Mouse (Mus musculus) urinary bladder, postnatal 14 days (tissue): Measurements from ENCODE around the gene Sp7.
A peak's percentile ranks its signal among the peaks of the same experiment; 100 is the strongest.

Experiments
- DNase-seq: peaks from one replicate; pipeline ENCODE4 v3.0.0; 2021; ENCODE audit warnings: low spot score

Sp7 gene

DNA sequence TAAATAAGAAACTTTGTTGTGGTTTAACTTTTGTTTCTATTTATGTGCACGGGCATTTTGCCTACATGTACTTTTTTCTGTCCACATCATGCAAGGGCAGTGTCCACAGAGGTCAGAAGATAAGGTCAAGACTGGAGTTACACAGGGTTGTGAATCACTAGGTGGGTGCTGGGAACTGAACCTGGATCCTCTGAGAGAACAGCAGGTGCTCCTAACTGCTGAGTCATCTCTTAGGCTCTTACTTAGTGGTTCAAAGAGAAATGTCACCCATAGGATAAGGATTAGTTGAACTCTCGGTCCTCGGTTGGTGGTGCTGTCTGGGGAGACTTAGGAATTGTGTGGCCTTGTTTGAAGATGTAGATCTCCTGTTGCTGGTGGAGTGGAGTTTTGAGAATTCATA, 22.0 kb upstream of the Sp7 start:
- no peak for DNase-seq

DNA sequence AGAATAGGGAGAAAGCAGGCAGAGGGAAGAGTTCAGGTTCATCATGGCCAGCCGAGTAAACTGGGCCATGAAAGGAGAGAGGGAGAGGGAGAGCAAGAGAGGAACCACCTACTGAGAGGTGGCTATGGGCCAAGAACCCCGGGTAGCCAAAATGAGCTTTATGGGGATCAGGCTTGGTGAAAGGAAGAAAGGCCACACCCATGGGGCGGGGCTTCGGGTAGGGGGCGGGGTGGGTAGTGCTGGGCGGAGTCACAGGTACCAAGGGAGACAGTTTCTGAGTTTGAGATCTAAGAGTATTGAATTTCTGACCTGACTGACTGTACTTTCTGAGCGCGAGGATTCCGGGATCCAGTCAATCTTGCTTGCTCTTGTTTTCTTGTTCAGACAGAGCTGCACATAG, 19.7 kb upstream of the Sp7 start:
- no peak for DNase-seq

GRCm38 (mm10) chr15:102383671-102384070, 16.7 kb upstream of the Sp7 start:
- DNase-seq, result no peak

DNA sequence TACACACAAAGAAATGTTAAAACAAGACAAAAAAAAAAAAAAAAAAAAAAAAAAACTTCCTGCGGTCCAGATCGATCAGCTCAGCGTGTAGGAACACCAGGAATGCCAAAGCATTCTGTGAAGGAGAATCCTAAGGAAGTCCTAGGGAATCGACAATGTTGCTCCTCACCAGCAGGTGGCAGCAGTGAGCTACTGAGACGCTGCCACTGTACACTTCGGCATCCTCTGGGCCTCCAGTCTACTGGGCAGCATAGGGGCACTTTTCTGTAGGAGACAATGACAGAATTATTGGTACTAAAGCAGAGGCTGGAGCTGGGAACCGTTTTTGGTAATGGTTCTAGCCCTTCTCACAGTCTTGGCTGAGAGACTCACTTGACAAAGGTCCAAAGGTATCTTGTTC, 14.6 kb upstream of the Sp7 start:
- DNase-seq, result peak; percentile 85

DNA sequence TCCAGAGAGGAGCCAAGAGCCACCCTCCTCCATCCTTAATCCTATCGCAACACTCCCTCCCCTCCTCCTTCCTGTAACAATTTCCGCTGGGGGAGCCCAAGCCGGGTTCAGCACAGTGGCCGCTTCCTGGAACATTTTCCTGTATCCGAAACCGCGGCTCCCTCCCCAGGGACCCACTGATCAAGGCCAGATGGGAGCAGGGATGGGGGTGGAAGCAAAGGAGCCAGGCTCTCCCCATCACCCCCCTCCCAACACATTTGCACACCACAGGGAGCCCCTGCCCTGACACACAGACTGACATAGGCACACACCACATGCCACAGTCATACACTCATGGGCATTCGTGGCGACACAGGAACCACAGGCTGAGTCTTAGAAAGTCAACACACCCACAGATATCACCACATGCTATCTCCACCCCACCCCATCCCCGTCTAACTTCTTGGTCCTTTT, 10.9 kb upstream of the Sp7 start:
- peak; percentile 46 for DNase-seq

GRCm38 (mm10) chr15:102377163-102377543, 10.2 kb upstream of the Sp7 start:
- peak; percentile 87 for DNase-seq

- peak; percentile 53 for DNase-seq
Observed at GRCm38 (mm10) chr15:102376453-102377162, 9.6 kb upstream of the Sp7 start.

DNA sequence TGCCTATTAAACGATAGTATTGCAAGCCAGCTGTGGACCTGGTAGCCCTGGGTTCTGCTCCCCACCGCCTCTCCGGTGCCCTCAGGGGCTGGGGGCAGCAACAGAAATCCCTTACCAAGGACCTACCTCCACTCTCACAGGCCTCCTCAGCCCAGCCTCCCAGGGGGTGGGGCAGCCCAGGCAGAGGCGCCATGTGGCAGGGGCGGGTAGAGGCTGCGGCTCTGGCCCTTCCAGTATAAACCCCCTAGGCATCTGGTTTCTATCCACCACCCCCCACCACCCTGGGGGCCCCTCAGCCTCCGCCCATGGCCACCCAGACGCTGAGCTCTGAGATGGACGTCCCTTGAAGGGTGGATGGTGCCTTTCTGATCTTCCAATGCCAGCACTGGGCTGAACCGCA, 3.7 kb upstream of the Sp7 start:
- no peak for DNase-seq

DNA sequence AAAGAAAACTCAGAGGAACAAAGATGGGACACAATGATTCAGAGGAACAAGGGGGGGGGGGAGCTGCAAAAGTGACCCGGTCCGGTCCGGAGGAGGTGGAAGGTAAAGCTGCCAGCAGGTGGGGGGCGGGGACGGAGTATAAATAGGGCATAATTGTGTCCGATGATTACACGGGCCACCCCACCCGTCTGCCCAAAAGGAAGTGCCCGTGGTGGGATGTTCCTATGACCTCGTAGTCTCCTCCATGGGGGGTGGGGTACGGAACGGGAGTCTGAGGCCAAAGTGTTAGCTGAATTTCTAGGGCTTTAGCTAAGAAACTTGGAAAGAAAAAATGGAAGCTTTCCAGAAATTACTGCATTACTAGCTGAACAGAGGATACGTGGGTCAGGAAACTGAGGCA, 3.0 kb upstream of the Sp7 start:
- no peak for DNase-seq

- DNase-seq, result no peak
Observed at GRCm38 (mm10) chr15:102366238-102366637, 744 bp downstream of the Sp7 start.

GRCm38 (mm10) chr15:102364678-102365077, 2.3 kb downstream of the Sp7 start:
- DNase-seq, result no peak

DNA sequence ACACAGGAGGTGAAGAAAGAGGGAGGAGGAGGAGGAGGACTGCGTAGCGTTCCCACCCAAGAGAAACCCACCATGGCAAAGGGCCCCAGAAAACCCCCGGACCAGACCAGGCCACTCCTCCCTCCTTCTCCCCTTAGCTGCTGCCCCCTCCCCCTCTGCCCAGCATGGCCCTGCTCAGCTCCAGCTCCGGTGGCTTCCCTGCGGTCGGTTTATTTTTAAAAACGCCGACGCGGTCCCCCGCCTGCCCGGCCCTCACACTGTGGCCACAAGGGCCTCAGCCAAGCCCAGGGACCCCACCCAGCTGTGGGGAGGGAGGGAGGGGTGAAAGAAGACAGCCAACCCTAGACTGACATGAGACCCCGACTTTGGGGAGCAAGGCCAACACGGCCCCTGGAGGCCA, 4.3 kb downstream of the Sp7 start:
- no peak for DNase-seq

DNA sequence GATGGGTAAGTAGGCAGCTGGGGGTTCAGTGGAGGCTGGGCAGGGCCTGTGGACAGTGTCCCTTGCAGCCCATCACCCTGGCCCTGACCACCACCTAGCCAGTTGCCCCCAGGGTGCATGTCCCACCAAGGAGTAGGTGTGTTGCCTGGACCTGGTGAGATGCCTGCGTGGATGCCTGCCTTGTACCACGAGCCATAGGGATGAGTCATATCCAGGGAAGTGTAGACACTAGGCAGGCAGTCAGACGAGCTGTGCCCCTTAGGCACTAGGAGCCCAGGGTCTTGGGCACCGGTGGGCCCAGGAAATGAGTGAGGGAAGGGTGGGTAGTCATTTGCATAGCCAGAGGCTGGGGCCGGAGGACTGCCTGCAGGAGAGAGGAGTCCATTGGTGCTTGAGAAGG, 8.1 kb downstream of the Sp7 start:
- DNase-seq, result no peak

DNA sequence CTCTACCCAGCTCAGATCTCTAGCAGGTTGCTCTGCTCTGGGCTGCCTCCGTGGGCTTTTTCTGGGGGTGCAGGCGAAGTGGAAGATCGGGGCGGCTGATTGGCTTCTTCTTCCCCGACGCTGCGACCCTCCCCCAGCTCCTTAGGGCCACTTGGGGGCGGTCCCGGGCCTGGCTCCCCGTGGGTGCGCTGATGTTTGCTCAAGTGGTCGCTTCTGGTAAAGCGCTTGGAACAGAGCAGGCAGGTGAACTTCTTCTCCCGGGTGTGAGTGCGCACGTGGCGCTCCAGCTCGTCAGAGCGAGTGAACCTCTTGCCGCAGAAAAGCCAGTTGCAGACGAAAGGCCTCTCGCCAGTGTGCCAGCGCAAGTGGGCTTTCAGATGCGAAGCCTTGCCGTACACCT, 8.9 kb downstream of the Sp7 start:
- no peak for DNase-seq

DNA sequence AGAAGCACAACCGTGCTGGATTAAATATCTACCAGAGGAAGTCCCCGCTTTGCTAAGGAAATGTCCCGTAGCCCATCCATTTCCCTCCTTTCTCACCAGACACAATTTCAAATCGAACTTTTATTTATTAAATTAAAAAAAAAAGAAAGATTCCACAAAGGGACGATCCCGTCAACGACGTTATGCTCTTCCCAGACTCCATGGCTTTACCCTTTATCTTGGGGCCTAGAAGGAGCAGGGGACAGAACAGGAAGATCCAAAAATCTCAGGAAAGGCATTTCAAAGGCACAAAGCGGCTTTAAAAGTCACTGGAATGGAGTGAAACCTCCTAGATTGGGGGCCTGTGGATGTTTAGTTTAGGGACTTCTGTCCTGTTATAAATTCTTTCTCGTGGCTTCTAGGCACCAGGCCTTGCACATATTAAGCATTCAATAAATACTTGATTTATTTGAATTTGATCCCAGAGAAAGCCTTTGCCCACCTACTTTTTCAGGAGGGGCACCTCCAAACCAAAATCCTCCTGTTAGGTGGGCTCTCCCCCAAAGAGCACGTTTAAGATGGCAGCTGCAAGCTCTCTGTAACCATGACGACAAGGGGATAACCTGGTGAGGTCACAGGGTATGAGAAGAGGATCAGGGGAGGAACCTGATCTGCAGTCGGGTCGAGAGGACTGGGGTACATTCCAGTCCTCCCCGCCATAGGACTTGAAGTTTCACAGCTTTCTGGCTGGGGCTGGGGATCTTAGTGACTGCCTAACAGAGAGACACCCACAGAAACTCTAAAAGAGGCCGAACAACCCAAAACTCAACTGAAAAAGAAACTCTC, 10.3 kb downstream of the Sp7 start:
- no peak for DNase-seq

GRCm38 (mm10) chr15:102355871-102356441, 11.0 kb downstream of the Sp7 start:
- DNase-seq, result no peak

GRCm38 (mm10) chr15:102355134-102355870, 11.7 kb downstream of the Sp7 start:
- peak; percentile 36 for DNase-seq

GRCm38 (mm10) chr15:102353986-102354385, 13.0 kb downstream of the Sp7 start:
- DNase-seq, result no peak

DNA sequence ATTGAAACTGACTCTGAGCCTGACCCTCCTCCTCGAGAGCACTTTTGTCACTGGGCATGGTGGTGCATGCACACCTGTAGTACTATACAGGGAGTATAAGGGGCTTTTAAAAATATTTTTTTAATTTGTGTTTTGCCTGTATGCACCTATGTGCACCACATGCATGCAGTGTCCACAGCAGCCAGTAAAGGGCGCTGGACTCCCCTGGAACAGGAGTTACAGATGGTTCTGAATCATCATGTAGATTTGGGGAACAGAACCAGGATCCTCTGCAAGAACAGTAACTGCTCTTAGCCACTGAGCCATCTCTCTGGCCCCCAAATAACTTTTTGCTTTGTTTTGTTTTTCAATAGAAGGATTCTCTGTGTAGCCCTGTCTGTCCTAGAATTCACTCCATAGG, 14.8 kb downstream of the Sp7 start:
- DNase-seq, result no peak

DNA sequence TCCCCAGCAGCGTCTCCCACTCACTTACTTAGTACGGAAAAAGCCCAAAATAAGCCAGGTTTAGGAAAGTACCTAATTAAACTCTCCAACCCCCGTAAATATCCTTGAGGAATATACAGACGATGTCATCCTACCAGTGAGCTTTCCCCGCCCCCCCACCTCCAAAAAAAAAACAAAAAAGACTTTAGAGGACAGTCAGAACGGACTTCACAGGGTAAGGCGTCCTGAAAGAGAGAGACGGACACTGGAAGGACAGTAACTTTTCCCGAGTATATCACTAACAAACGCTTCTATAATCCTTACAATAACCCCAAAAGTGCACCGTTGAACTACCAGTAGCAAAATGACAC, 16.1 kb downstream of the Sp7 start:
- no peak for DNase-seq

DNA sequence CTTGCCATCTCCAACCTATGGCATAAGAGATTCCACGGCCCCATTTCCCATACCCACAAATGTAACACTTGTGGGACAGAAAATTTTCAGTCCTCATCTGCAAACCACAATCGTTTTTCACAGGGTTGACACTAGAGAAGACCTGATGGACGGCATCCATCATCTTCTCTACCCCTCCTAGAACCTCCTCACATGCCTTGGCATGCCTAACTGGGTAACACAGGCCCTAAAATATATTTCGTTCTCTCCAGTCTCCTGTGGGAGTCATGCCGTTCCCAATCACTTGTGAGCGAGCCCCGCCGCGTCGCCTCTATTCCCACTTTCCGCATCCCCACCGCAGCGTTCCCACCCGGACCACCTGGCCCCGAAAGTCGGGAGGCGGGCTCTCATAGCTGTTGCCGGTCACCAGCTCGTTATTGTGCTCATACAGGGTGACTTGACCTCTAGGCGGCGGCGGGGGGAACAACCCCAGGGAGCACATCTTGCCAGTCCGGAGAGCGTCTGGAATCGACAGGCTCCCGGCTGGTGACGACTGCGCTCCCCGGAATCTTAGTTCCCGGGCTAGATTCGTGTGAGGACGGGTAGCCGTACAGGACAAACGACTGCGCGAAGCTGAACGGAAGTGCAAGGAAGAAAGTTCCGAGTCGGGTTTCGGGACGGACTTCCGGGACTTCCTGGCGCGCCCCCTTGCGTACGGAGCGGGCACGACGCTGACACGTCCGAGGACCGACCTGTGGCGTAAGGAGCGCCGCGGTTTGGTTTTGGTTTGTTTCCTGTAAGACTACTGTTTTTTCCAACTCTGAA, 16.6 kb downstream of the Sp7 start, which contains the start of gene Aaas:
Gene Aaas (minus strand): TSS at position 634 of the 804 bp plus-strand sequence.
- DNase-seq, result peak; percentile 96

DNA sequence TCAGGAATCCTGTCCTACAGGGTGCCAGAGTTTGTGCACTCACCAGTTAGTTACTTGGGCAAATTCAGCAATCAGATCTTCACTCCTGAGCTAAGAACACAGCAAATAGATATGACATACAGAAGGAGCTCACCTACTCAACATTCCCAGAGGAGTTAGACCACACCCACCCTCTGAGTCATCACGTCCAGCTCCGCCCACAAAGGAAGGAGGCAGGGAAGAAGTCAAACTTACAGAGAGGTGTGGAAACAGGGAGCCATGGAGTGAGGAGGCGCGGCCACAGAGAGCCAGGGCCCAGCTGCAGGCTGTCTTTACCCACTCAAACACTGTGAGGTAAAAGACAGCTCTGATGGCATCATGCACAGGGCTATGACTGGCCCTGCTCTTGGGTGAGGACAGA, 20.5 kb downstream of the Sp7 start:
- DNase-seq, result no peak
